Comparison of ENCODE assay signal across 16 mouse cellular contexts in genomic region chr3:96038851-96039250, GRCm38 (mm10).
"Had no signal": no experiment of that assay in that cellular context is flagged by ENCODE, and none has a peak within 500 bp of the region (broad histone marks: within the 10 kb centered on the region; RNA-seq: fewer than 3 reads in every experiment).

No protein-coding gene starts in this region.

- H3K36me3 ChIP-seq: stomach, embryonic 15.5 days had no signal

- H3K9ac ChIP-seq: neural tube, embryonic 13.5 days; neural tube, embryonic 15.5 days; stomach, embryonic 15.5 days had no signal

- DNase-seq: retina, postnatal 1 day; right cerebral cortex, adult 18-20 months; right cerebral cortex, postnatal 14 days; right cerebral cortex, postnatal 25 days; right cerebral cortex, postnatal 4 days; spleen, adult 18-20 months; thymus, adult 18-20 months; thymus, adult 2 months; thymus, postnatal 14 days; thymus, postnatal 25 days; thymus, postnatal 36 days; thymus, postnatal 4 days had no signal

- H3K9me3 ChIP-seq: neural tube, embryonic 13.5 days; neural tube, embryonic 15.5 days; stomach, embryonic 15.5 days had no signal

- H3K27ac ChIP-seq: neural tube, embryonic 13.5 days; neural tube, embryonic 15.5 days; stomach, embryonic 15.5 days; stomach, postnatal 0 days had no signal

- H3K27me3 ChIP-seq: neural tube, embryonic 13.5 days; neural tube, embryonic 15.5 days; stomach, embryonic 15.5 days had no signal

- H3K4me3 ChIP-seq: neural tube, embryonic 13.5 days; neural tube, embryonic 15.5 days; stomach, embryonic 15.5 days had no signal

- H3K4me1 ChIP-seq: neural tube, embryonic 13.5 days; neural tube, embryonic 15.5 days; stomach, embryonic 15.5 days had no signal

- H3K4me2 ChIP-seq: neural tube, embryonic 13.5 days; neural tube, embryonic 15.5 days; stomach, embryonic 15.5 days had no signal
